Mouse (Mus musculus) ES-Bruce4 (cell line): ENCODE results near the gene Gm10295.

Experiments
- CTCF ChIP-seq: IDR thresholded peaks from one replicate; pipeline ENCODE4 v1.8.1; 2011; ENCODE audit warnings: low read depth, low read length
- POLR2A ChIP-seq: IDR thresholded peaks from one replicate; pipeline ENCODE4 v1.8.1; 2011; ENCODE audit warnings: low read length; ENCODE audit not compliant: insufficient read depth

DNA sequence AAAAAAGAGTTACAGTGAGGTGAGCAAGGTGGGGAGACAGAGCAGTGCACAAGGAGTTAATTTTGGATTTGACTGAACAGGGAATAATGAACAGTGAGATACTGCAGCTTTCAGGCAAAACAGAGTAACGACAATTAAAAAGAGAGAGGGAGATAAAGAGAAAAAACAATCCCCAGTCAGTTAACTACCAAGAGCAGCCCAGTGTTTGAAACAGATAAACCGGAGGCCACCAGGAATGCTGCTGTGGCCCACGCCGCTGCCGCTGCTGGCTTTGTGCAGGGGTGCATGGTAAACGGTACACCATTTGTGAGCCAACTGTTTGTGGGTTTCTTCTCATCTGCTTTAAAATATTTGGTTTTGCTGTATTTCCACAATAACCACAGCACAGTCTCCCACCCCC lies 34.8 kb upstream of the Gm10295 start:
- no peak for TF ChIP-seq CTCF
- no peak for TF ChIP-seq POLR2A
